Mouse (Mus musculus) limb, embryonic 10.5 days (tissue): ENCODE measurements around the gene Tysnd1. TPM values are rescaled to one million over a fixed set of nuclear protein-coding genes. Genes with fewer than 3 reads are reported as not detected.

Experiments
- polyA plus RNA-seq: library from polyadenylated mRNA; unstranded; fragments of >200 nt; fragmentation: Nextera tagmentation; extraction: Ambion mirVana; gene quantifications from 2 replicates; pipeline ENCODE4 v1.2.1, GENCODE M21; 2016

Gene Tysnd1
- polyA plus RNA-seq, 1 experiment from 2014 or later, result 39.9 TPM

Other genes starting within 250 kb of the Tysnd1 start
- 83.2 and 85.7 TPM in 2 replicates for gene Eif4ebp2, start 242.9 kb upstream of the Tysnd1 start, polyA plus RNA-seq
- gene Lrrc20, start 219.7 kb upstream of the Tysnd1 start, polyA plus RNA-seq, result 10.9 and 11.4 TPM in 2 replicates
- gene Npffr1, start 100.0 kb upstream of the Tysnd1 start, polyA plus RNA-seq, result 0.04 TPM in 1 of 2 replicates, not detected in the other
- 356 and 405 TPM in 2 replicates for gene Ppa1, start 47.0 kb upstream of the Tysnd1 start, polyA plus RNA-seq
- 220 and 231 TPM in 2 replicates for gene Sar1a, start 15.2 kb upstream of the Tysnd1 start, polyA plus RNA-seq
- gene Aifm2, start 19.7 kb downstream of the Tysnd1 start, polyA plus RNA-seq, result 8.3 and 11.3 TPM in 2 replicates
- gene H2afy2, start 88.6 kb downstream of the Tysnd1 start, polyA plus RNA-seq, result 285 and 298 TPM in 2 replicates